ENCODE assay signal across 20 mouse cellular contexts in genomic region chr10:94050736-94051135, GRCm38 (mm10).
"Had no signal": no experiment of that assay in that cellular context is flagged by ENCODE, and none has a peak within 500 bp of the region (broad histone marks: within the 10 kb centered on the region; RNA-seq: fewer than 3 reads in every experiment).

No protein-coding gene starts in this region.

- H3K36me3 ChIP-seq: neural tube, embryonic 15.5 days had no signal

- DNase-seq: lung, adult 2 months; lung, postnatal 14 days; lung, postnatal 36 days; midbrain, embryonic 14.5 days; retina, postnatal 1 day; right cerebral cortex, adult 18-20 months; right cerebral cortex, postnatal 25 days; right cerebral cortex, postnatal 4 days; spleen, adult 18-20 months; thymus, adult 18-20 months; thymus, postnatal 14 days; thymus, postnatal 36 days had no signal

- H3K4me2 ChIP-seq: lung, embryonic 15.5 days; midbrain, embryonic 12.5 days; neural tube, embryonic 13.5 days; neural tube, embryonic 15.5 days had no signal

- H3K9me3 ChIP-seq: lung, embryonic 15.5 days; midbrain, embryonic 10.5 days; midbrain, embryonic 12.5 days; neural tube, embryonic 13.5 days; neural tube, embryonic 15.5 days had no signal

- H3K27ac ChIP-seq: lung, embryonic 15.5 days; midbrain, embryonic 10.5 days; midbrain, embryonic 12.5 days; neural tube, embryonic 13.5 days; neural tube, embryonic 15.5 days had no signal

- H3K4me3 ChIP-seq: lung, embryonic 15.5 days; midbrain, embryonic 10.5 days; midbrain, embryonic 12.5 days; myocyte; neural tube, embryonic 13.5 days; neural tube, embryonic 15.5 days had no signal

- ATAC-seq: lung, postnatal 0 days; midbrain, embryonic 16.5 days had no signal

- H3K4me1 ChIP-seq: midbrain, embryonic 12.5 days; neural tube, embryonic 15.5 days had no signal

- H3K9ac ChIP-seq: lung, embryonic 15.5 days; midbrain, embryonic 12.5 days; neural tube, embryonic 13.5 days; neural tube, embryonic 15.5 days had no signal

- H3K27me3 ChIP-seq: lung, embryonic 15.5 days; midbrain, embryonic 12.5 days; neural tube, embryonic 13.5 days; neural tube, embryonic 15.5 days had no signal
